Mouse (Mus musculus) forebrain, embryonic 10.5 days (tissue): ENCODE data around the gene Frmd4b. TPM values are rescaled to one million over a fixed set of nuclear protein-coding genes. Genes with fewer than 3 reads are reported as not detected.

Experiments
- DNase-seq: peaks from one replicate; pipeline ENCODE4 v3.0.0-alpha.2; 2017; ENCODE audit warnings: low spot score; ENCODE audit errors: extremely low spot score
- H3K27ac ChIP-seq: fragments of 300-500 bp; sonication (generic); 2 replicates; pipeline ENCODE4 v1.5.1; 2016; ENCODE audit warnings: mild to moderate bottlenecking
- H3K27me3 ChIP-seq: fragments of 300-500 bp; sonication (generic); 2 replicates; pipeline ENCODE4 v1.6.1; 2016; ENCODE audit warnings: mild to moderate bottlenecking; ENCODE audit not compliant: poor library complexity, severe bottlenecking
- H3K36me3 ChIP-seq: fragments of 300-500 bp; sonication (generic); replicated peaks from 2 replicates; pipeline ENCODE4 v1.6.1; 2016; ENCODE audit warnings: mild to moderate bottlenecking, moderate library complexity
- H3K4me1 ChIP-seq: fragments of 300-500 bp; sonication (generic); 2 replicates; pipeline ENCODE4 v1.6.1; 2016
- H3K4me3 ChIP-seq: fragments of 300-500 bp; sonication (generic); 2 replicates; pipeline ENCODE4 v1.5.1; 2016; ENCODE audit warnings: mild to moderate bottlenecking, moderate library complexity
- H3K9me3 ChIP-seq: fragments of 300-500 bp; sonication (generic); 2 replicates; pipeline ENCODE4 v1.6.1; 2016; ENCODE audit warnings: mild to moderate bottlenecking, moderate library complexity
- WGBS: fragments of 180-500 bp; shearing (Covaris S2); methylation state at CpG from one replicate; pipeline ENCODE4 v1.1.7; 2016; 5-methylcytosine and 5-hydroxymethylcytosine counted together
- polyA plus RNA-seq: library from polyadenylated mRNA; unstranded; fragments of >200 nt; fragmentation: Nextera tagmentation; extraction: Ambion mirVana; gene quantifications from 2 replicates; pipeline ENCODE4 v1.2.1, GENCODE M21; 2016

The Frmd4b gene
- polyA plus RNA-seq, 1 experiment from 2014 or later: 21.2 TPM

GRCm38 (mm10) chr6:97292894-97293293 lies 324.4 kb downstream of the Frmd4b start:
- Histone ChIP-seq H3K4me3 (no peak overlapping the region), H3K4me1 (peaks cover 47% of the 10 kb centered on the region), H3K27me3 (no peaks in the 10 kb centered on the region), H3K36me3 (peaks cover 73% of the 10 kb centered on the region), H3K9me3 (no peaks in the 10 kb centered on the region), H3K27ac (no peak overlapping the region)
- WGBS: 85% methylated on average over 5 of the region's 5 CpGs
- no peak for DNase-seq

DNA sequence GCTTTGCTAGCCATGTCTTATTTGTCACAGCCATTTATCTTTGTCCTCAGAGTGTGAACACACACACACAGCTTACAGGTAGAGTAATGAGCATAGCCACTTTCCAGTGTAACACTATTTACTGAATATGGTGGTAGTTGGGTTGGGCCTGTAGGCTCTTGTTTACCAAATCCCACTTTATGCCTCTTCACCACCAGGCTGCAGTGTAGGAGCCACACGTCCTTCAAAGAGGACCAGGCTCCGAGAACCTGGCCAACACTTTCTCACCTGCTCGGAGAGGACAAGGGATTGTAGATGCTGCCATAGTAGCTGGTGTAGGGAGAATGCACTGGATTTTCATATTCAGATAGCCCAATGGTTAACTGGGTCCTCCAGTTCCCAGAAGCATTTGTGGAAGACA lies 325.2 kb downstream of the Frmd4b start:
- Histone ChIP-seq H3K27me3 (no peaks in the 10 kb centered on the region), H3K4me1 (peaks cover 51% of the 10 kb centered on the region), H3K27ac (no peak overlapping the region), H3K36me3 (peaks cover 73% of the 10 kb centered on the region), H3K9me3 (no peaks in the 10 kb centered on the region), H3K4me3 (no peak overlapping the region)
- no peak for DNase-seq
- 96% methylated on average over 3 of the region's 3 CpGs for WGBS

DNA sequence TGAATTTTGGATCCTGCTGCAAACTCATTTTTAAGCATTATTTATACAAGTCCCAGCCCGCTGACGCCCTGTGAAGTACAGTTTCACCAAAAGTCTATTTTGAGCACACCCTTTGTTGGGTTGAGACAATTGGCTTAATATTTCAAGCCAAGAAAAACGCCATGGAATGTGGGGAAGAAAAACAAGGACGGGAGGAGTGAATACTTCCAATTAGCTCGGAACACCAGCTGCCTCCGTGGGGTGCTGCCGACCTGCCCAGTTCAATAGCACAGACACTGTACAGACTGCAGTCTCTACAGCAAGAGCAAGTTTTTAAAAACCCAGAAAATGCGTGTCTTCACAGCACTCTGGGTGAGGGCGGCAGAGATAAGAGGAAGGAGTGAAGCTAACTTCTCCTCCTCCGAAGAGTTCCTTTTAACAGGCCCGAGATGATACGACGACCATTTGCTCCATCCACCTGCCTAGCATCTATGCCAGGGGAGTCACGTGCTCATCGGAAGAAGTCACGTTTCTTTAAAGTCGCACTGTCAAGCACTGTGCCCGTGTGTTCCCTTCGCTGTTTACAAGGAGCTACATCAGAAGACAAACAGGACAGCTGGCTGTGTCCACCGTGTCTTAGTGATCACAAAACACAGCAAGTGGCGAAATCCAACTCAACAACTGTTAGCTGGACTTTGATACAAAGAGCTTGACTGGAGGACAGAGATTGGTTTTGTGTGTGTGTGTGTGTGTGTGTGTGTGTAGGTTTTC lies 326.0 kb downstream of the Frmd4b start:
- Histone ChIP-seq H3K27ac (peak overlapping the region; percentile 70), H3K27me3 (no peaks in the 10 kb centered on the region), H3K36me3 (peaks cover 71% of the 10 kb centered on the region), H3K4me3 (no peak overlapping the region), H3K4me1 (peaks cover 52% of the 10 kb centered on the region), H3K9me3 (no peaks in the 10 kb centered on the region)
- DNase-seq: no peak
- WGBS: 76% methylated on average over 21 of the region's 21 CpGs

- H3K4me3 ChIP-seq: no peak overlapping the region
- H3K36me3 ChIP-seq: peaks cover 66% of the 10 kb centered on the region
- peaks cover 52% of the 10 kb centered on the region for H3K4me1 ChIP-seq
- H3K27ac ChIP-seq: peak overlapping the region; percentile 70
- DNase-seq: no peak
- H3K9me3 ChIP-seq: no peaks in the 10 kb centered on the region
- no peaks in the 10 kb centered on the region for H3K27me3 ChIP-seq
- 65% methylated on average over 3 of the region's 3 CpGs for WGBS
These were observed 326.7 kb downstream of the Frmd4b start for GRCm38 (mm10) chr6:97290687-97291086.

DNA sequence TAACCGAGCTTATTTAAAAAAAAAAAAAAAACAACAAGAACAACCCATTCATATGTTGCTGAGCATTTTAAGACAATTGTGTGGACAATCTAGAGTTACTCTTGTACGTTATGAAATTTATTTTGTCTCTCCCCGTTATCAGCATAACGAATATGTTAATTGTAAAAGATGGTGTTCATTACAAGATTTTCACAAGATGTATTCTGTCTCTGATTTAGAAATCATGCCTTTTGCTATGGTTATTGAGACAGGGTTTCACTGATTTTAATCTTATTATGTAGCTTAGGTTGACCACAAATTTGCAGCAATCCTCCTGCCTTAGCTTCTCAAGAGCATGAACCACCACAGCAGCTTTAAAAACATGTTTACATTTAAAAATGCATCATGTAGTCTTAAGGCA lies 327.5 kb downstream of the Frmd4b start:
- no peaks in the 10 kb centered on the region for H3K9me3 ChIP-seq
- DNase-seq: no peak
- H3K36me3 ChIP-seq: peaks cover 58% of the 10 kb centered on the region
- no peak overlapping the region for H3K4me3 ChIP-seq
- peaks cover 52% of the 10 kb centered on the region for H3K4me1 ChIP-seq
- H3K27me3 ChIP-seq: no peaks in the 10 kb centered on the region
- no peak overlapping the region for H3K27ac ChIP-seq
- 92% methylated on average over 4 of the region's 4 CpGs for WGBS

DNA sequence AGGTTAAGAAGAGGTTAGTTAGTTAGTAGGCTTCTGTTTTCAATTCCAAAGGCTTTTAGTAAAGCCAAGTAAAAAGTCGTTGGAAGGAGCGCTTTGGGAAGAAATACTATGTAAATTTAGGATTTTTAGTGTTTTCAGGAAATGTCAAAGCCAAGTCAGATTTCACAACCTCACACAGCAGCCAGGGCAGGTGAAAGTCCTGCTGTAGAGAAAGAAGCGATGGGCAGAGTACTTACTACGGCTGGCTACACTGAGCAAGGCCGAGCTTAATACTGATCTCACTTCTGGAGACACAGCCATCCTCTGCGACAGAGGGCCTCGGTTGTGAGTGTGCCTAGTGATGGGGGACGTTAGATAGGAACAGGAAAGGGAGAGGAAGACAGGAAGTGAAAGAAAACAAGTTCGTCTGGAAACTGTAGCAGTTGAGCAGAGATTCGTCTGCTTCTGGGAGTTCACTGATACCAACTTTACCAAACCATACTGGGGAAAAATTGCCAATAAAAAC lies 328.0 kb downstream of the Frmd4b start:
- WGBS: 71% methylated on average over 10 of the region's 10 CpGs
- no peak for DNase-seq
- H3K27ac ChIP-seq: no peak overlapping the region
- no peaks in the 10 kb centered on the region for H3K9me3 ChIP-seq
- H3K36me3 ChIP-seq: peaks cover 53% of the 10 kb centered on the region
- H3K27me3 ChIP-seq: no peaks in the 10 kb centered on the region
- H3K4me3 ChIP-seq: no peak overlapping the region
- peaks cover 52% of the 10 kb centered on the region for H3K4me1 ChIP-seq

- H3K4me1 ChIP-seq: peaks cover 52% of the 10 kb centered on the region
- H3K27ac ChIP-seq: no peak overlapping the region
- H3K4me3 ChIP-seq: no peak overlapping the region
- no peak for DNase-seq
- no peaks in the 10 kb centered on the region for H3K9me3 ChIP-seq
- H3K36me3 ChIP-seq: peaks cover 42% of the 10 kb centered on the region
- 83% methylated on average over 19 of the region's 19 CpGs for WGBS
- no peaks in the 10 kb centered on the region for H3K27me3 ChIP-seq
These were observed 329.1 kb downstream of the Frmd4b start for GRCm38 (mm10) chr6:97288047-97288855.

GRCm38 (mm10) chr6:97286332-97286731 lies 331.0 kb downstream of the Frmd4b start:
- Histone ChIP-seq H3K27me3 (no peaks in the 10 kb centered on the region), H3K27ac (no peak overlapping the region), H3K9me3 (no peaks in the 10 kb centered on the region), H3K36me3 (peaks cover 24% of the 10 kb centered on the region), H3K4me1 (peaks cover 35% of the 10 kb centered on the region), H3K4me3 (no peak overlapping the region)
- WGBS: 97% methylated on average over 5 of the region's 5 CpGs
- DNase-seq: no peak

GRCm38 (mm10) chr6:97283676-97284075 lies 333.7 kb downstream of the Frmd4b start:
- H3K27ac ChIP-seq: no peak overlapping the region
- WGBS: 90% methylated on average over 1 of the region's 1 CpGs
- H3K9me3 ChIP-seq: no peaks in the 10 kb centered on the region
- no peak for DNase-seq
- H3K4me3 ChIP-seq: no peak overlapping the region
- peaks cover 14% of the 10 kb centered on the region for H3K27me3 ChIP-seq
- peaks cover 21% of the 10 kb centered on the region for H3K4me1 ChIP-seq
- H3K36me3 ChIP-seq: peaks cover 20% of the 10 kb centered on the region

GRCm38 (mm10) chr6:97278878-97279277 lies 338.5 kb downstream of the Frmd4b start:
- Histone ChIP-seq H3K27me3 (peaks cover 42% of the 10 kb centered on the region), H3K27ac (peak overlapping the region; percentile 69; the same call in 1 of the 2 replicates), H3K4me1 (peaks cover 32% of the 10 kb centered on the region), H3K9me3 (no peaks in the 10 kb centered on the region), H3K36me3 (no peaks in the 10 kb centered on the region), H3K4me3 (no peak overlapping the region)
- DNase-seq: no peak
- WGBS: 30% methylated on average over 6 of the region's 6 CpGs

DNA sequence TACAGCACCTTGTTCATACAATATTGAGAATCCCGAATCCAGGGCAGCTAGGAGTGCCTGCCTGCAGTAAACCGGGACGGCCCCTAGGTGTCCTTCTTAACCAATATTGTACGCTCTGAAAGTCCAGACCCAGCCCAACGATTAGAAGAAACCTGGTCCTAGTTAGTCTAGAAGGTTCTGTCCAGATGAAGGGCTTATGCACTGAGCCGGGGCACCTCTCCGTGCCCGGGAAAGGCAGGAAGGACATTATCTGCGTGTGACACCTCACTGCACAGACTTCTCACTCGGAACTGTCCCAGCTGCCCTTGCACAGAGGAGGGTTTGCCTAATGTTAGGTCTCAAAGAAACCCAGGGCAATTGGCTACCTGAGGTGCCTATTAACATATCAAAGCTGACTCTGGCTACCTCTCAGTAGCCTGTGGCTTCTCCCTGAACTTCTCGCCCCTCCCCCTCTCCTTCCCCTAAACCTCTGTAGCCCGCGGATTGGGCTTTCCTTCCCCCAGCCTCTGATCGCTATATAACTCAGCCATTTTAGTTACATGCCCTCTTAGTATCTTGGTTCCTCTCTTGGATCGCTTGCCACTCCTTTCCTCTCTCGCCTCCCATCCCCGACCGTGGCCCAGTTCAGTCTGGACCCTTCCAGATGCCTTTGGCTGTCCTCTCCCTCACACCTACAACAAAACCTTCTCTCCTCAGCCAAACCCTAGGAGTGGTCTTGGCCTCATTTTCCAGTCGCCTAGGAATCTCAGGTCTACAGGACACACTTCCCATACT lies 339.1 kb downstream of the Frmd4b start:
- H3K36me3 ChIP-seq: no peaks in the 10 kb centered on the region
- WGBS: 2% methylated on average over 19 of the region's 19 CpGs
- no peaks in the 10 kb centered on the region for H3K9me3 ChIP-seq
- H3K27ac ChIP-seq: peak overlapping the region; percentile 69
- peaks cover 33% of the 10 kb centered on the region for H3K4me1 ChIP-seq
- H3K27me3 ChIP-seq: peaks cover 42% of the 10 kb centered on the region
- peak; percentile 76 for DNase-seq
- peak overlapping the region; percentile 40 for H3K4me3 ChIP-seq

- DNase-seq: no peak
- peaks cover 42% of the 10 kb centered on the region for H3K27me3 ChIP-seq
- H3K4me3 ChIP-seq: no peak overlapping the region
- no peak overlapping the region for H3K27ac ChIP-seq
- H3K36me3 ChIP-seq: no peaks in the 10 kb centered on the region
- H3K4me1 ChIP-seq: peaks cover 35% of the 10 kb centered on the region
- no peaks in the 10 kb centered on the region for H3K9me3 ChIP-seq
- 76% methylated on average over 5 of the region's 5 CpGs for WGBS
These were observed 340.3 kb downstream of the Frmd4b start for GRCm38 (mm10) chr6:97276890-97277497.
